Mouse (Mus musculus): Measurements from ENCODE around the gene Gm43302. TPM values are rescaled to one million over a fixed set of nuclear protein-coding genes. Genes with fewer than 3 reads are reported as not detected.
"Not testable (repeated sequence)": the region's sequence is repeated elsewhere in the genome, so short reads cannot be mapped to it uniquely, and the experiment has no call there.

Gene Gm43302
- polyA plus RNA-seq, 1 experiment, result 1.3 TPM

GRCm38 (mm10) chr5:105200791-105201355 is 92.6 kb downstream of the Gm43302 start:
- WGBS, result 88% methylated on average over 4 of the region's 4 CpGs
- DNase-seq (ENCODE audit: low read depth, low spot score), result not testable (repeated sequence)

GRCm38 (mm10) chr5:105199149-105199548 is 94.3 kb downstream of the Gm43302 start:
- WGBS, result 95% methylated on average over 1 of the region's 1 CpGs
- not testable (repeated sequence) for DNase-seq (ENCODE audit: low read depth, low spot score)

- DNase-seq (ENCODE audit: low read depth, low spot score), result not testable (repeated sequence)
Measured at GRCm38 (mm10) chr5:105197915-105198560, 95.5 kb downstream of the Gm43302 start.

- not testable (repeated sequence) for DNase-seq (ENCODE audit: low read depth, low spot score)
- 91% methylated on average over 5 of the region's 5 CpGs for WGBS
Measured at GRCm38 (mm10) chr5:105196308-105196707, 97.2 kb downstream of the Gm43302 start.

GRCm38 (mm10) chr5:105192536-105192935 is 101.0 kb downstream of the Gm43302 start:
- 74% methylated on average over 2 of the region's 2 CpGs for WGBS
- DNase-seq (ENCODE audit: low read depth, low spot score), result not testable (repeated sequence)

- DNase-seq (ENCODE audit: low read depth, low spot score), result no peak
Measured at GRCm38 (mm10) chr5:105181446-105181845, 112.0 kb downstream of the Gm43302 start.

Other genes starting within 250 kb of the Gm43302 start
- gene Gbp9, start 154.2 kb downstream of the Gm43302 start, polyA plus RNA-seq (2012; rRNA removed), result 1.7 and 3.6 TPM in 2 replicates
- gene Gbp8, start 154.2 kb downstream of the Gm43302 start, polyA plus RNA-seq (2012; rRNA removed), result 5.9 and 7.0 TPM in 2 replicates
- gene Gbp4, start 154.1 kb downstream of the Gm43302 start, polyA plus RNA-seq (2012; rRNA removed), result 4.4 and 11.1 TPM in 2 replicates
- gene Gbp10, start 54.2 kb downstream of the Gm43302 start, polyA plus RNA-seq (2012; rRNA removed), result 0.29 and 1.9 TPM in 2 replicates
- gene Gbp6, start within 50 bp of the Gm43302 start, polyA plus RNA-seq (2012; rRNA removed), result 5.5 and 6.9 TPM in 2 replicates
- gene Lrrc8b, start 122.1 kb upstream of the Gm43302 start, polyA plus RNA-seq (2012; rRNA removed), result 8.0 and 21.2 TPM in 2 replicates
- gene Lrrc8c, start 225.7 kb upstream of the Gm43302 start, polyA plus RNA-seq (2012; rRNA removed), result 3.8 and 11.7 TPM in 2 replicates

All from large intestine, adult 2 months (tissue).